Mouse (Mus musculus) adrenal gland, adult (tissue): ENCODE results near the gene Calhm5.

Experiments used
- DNase-seq, 2 experiments: peaks; one replicate each; pipeline ENCODE4 v3.0.0; 2022 to 2023; ENCODE audit warnings: low spot score in 1 of 2; ENCODE audit not compliant: inconsistent age in 2 of 2

The Calhm5 gene

GRCm38 (mm10) chr10:34096418-34096883 lies at the start of gene Calhm5:
Gene Calhm5, minus strand, starts transcription at chr10:34096519.
- peak; percentile 28 to 80 for DNase-seq

- DNase-seq = no peak
These were observed 45.4 kb upstream of the Calhm5 start for GRCm38 (mm10) chr10:34141693-34142092.

- DNase-seq = peak in 1 of 2 experiments; percentile 33
These were observed 43.4 kb upstream of the Calhm5 start for GRCm38 (mm10) chr10:34139768-34140167.

GRCm38 (mm10) chr10:34138027-34138426 lies 41.7 kb upstream of the Calhm5 start:
- DNase-seq = no peak

- no peak for DNase-seq
These were observed 40.1 kb upstream of the Calhm5 start for GRCm38 (mm10) chr10:34136432-34136831.

GRCm38 (mm10) chr10:34131356-34131755 lies 35.0 kb upstream of the Calhm5 start:
- DNase-seq = no peak

- peak in 1 of 2 experiments; percentile 67 for DNase-seq
These were observed 32.1 kb upstream of the Calhm5 start for GRCm38 (mm10) chr10:34128391-34128790.

- peak; percentile 22 to 71 for DNase-seq
These were observed 31.4 kb upstream of the Calhm5 start, which contains the start of gene Calhm6 for GRCm38 (mm10) chr10:34127392-34128378. Gene Calhm6, minus strand, starts transcription at chr10:34127984.

GRCm38 (mm10) chr10:34118421-34118820 lies 22.1 kb upstream of the Calhm5 start:
- no peak for DNase-seq

- no peak for DNase-seq
These were observed 21.5 kb upstream of the Calhm5 start for GRCm38 (mm10) chr10:34117770-34118169.

GRCm38 (mm10) chr10:34117131-34117530 lies 20.8 kb upstream of the Calhm5 start:
- DNase-seq = no peak

GRCm38 (mm10) chr10:34111964-34112738 lies 15.8 kb upstream of the Calhm5 start:
- DNase-seq = peak in 1 of 2 experiments; percentile 62

GRCm38 (mm10) chr10:34110863-34111465 lies 14.6 kb upstream of the Calhm5 start:
- no peak for DNase-seq

GRCm38 (mm10) chr10:34095964-34096363 lies 355 bp downstream of the Calhm5 start:
- DNase-seq = no peak

- DNase-seq = no peak
These were observed 1.2 kb downstream of the Calhm5 start for GRCm38 (mm10) chr10:34095147-34095546.

- no peak for DNase-seq
These were observed 4.4 kb downstream of the Calhm5 start for GRCm38 (mm10) chr10:34091888-34092287.

GRCm38 (mm10) chr10:34090481-34090880 lies 5.8 kb downstream of the Calhm5 start:
- DNase-seq = no peak

- no peak for DNase-seq
These were observed 6.8 kb downstream of the Calhm5 start for GRCm38 (mm10) chr10:34089517-34089916.

GRCm38 (mm10) chr10:34088515-34088914 lies 7.8 kb downstream of the Calhm5 start:
- DNase-seq = no peak

- DNase-seq = no peak
These were observed 9.8 kb downstream of the Calhm5 start for GRCm38 (mm10) chr10:34086514-34086913.
